Mouse (Mus musculus) E14TG2a.4 (cell line): ENCODE measurements around the gene Adamts6.

Source experiments
- H3K27me3 ChIP-seq: 2 replicates; pipeline ENCODE4 v1.6.1; 2014; ENCODE audit warnings: low read length, control low read depth; ENCODE audit not compliant: insufficient read depth
- H3K36me3 ChIP-seq: 2 replicates; pipeline ENCODE4 v1.6.1; 2014; ENCODE audit warnings: low read length, control low read depth; ENCODE audit not compliant: insufficient read depth
- H3K4me1 ChIP-seq: replicated peaks from 2 replicates; pipeline ENCODE4 v1.6.1; 2014; ENCODE audit warnings: low read depth, low read length, control low read depth
- H3K4me3 ChIP-seq: replicated peaks from 2 replicates; pipeline ENCODE4 v1.5.1; 2014; ENCODE audit warnings: mild to moderate bottlenecking, low read length
- H3K9me3 ChIP-seq: 2 replicates; pipeline ENCODE4 v1.6.1; 2014; ENCODE audit warnings: low read length, control low read depth
- CTCF ChIP-seq: conservative IDR thresholded peaks from 2 replicates; pipeline ENCODE4 v1.5.1; 2014; ENCODE audit warnings: low read length
- NANOG ChIP-seq: IDR thresholded peaks from 2 replicates; pipeline ENCODE4 v1.6.1; 2014; ENCODE audit warnings: borderline replicate concordance, low read length, mixed read lengths
- POU5F1 ChIP-seq: IDR thresholded peaks from 2 replicates; pipeline ENCODE4 v1.6.1; 2014; ENCODE audit warnings: low read length, borderline replicate concordance

The Adamts6 gene

GRCm38 (mm10) chr13:104499116-104500040 is 211.7 kb downstream of the Adamts6 start:
- H3K9me3 ChIP-seq, result no peaks in the 10 kb centered on the region
- TF ChIP-seq POU5F1 (no peak), CTCF (no peak), NANOG (no peak)

DNA sequence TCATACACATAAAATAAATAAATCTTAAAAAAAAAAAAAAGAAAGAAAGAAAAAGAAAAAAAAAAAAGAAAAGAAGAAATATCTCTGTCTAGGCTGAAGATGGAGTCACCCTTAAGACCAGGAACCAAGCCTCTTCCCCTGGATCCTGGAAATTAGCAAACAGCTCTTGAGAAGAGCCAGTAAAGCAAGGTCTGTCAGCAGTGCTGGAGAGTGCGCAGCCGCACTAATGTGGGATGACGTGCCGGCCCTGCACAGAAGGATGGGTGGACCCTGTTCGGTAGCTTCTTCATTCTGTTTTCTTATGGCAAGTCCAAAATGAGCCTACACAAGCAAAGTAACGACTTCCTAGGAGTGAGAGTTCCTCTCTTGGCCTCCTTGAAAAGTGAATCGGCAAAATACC is 214.8 kb downstream of the Adamts6 start:
- H3K36me3 ChIP-seq, result no peaks in the 10 kb centered on the region
- no peak for TF ChIP-seq CTCF
- TF ChIP-seq POU5F1, result no peak
- TF ChIP-seq NANOG, result no peak
- H3K9me3 ChIP-seq, result no peaks in the 10 kb centered on the region
- no peaks in the 10 kb centered on the region for H3K4me1 ChIP-seq
- no peaks in the 10 kb centered on the region for H3K27me3 ChIP-seq
- H3K4me3 ChIP-seq, result no peak overlapping the region

More at GRCm38 (mm10) chr13:104499116-104500040, 211.7 kb downstream of the Adamts6 start:
- no peaks in the 10 kb centered on the region for H3K27me3 ChIP-seq
- H3K36me3 ChIP-seq, result no peaks in the 10 kb centered on the region
- H3K4me1 ChIP-seq, result no peaks in the 10 kb centered on the region
- no peak overlapping the region for H3K4me3 ChIP-seq

- no peaks in the 10 kb centered on the region for H3K36me3 ChIP-seq
- no peaks in the 10 kb centered on the region for H3K4me1 ChIP-seq
- no peak overlapping the region for H3K4me3 ChIP-seq
- no peaks in the 10 kb centered on the region for H3K27me3 ChIP-seq
- H3K9me3 ChIP-seq, result no peaks in the 10 kb centered on the region
- TF ChIP-seq CTCF, result no peak
- TF ChIP-seq POU5F1, result no peak
- no peak for TF ChIP-seq NANOG
Observed at GRCm38 (mm10) chr13:104504043-104504442, 216.4 kb downstream of the Adamts6 start.

DNA sequence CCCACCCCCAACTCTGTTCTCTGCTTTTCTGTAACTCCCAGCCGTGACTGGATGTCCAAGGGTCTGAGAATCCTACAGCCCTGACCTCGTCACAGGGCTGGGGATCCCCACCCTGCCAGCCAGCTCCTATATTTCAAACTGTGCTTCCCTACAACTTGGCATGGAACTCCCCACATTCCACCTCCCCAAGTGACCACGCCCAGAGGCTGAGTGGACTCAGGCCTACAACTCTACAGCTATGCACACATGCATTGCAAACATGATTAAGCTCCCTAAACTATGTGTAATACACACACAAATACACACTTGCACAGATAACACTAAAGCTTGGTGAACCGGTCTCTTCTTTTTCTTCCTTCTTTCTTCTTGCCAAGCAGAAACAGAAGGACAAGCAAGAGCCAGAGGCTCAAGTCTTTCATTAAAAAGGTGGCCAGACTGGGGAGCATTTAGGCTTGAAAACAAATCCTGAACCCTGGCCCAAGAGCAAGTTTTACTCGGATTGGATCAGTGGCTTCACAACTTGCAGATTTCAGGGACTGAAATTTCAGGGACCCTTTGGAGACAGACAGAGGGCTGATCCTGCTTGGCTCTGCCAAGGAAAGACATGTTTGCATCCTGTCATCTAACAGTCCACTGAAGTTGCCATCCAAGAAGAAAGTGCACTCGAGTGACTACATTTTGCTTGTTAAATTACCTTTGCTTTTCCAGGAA is 218.7 kb downstream of the Adamts6 start:
- Histone ChIP-seq H3K9me3 (no peaks in the 10 kb centered on the region), H3K27me3 (0 out of 2 replicates have a peak, but pooled peaks cover 9% of the 10 kb centered on the region), H3K4me3 (no peak overlapping the region), H3K4me1 (no peaks in the 10 kb centered on the region), H3K36me3 (no peaks in the 10 kb centered on the region)
- TF ChIP-seq POU5F1 (no peak), CTCF (no peak), NANOG (no peak)

- Histone ChIP-seq H3K36me3 (no peaks in the 10 kb centered on the region), H3K4me3 (no peak overlapping the region), H3K27me3 (peaks cover 12% of the 10 kb centered on the region; the same call in 1 of the 2 replicates), H3K4me1 (no peaks in the 10 kb centered on the region), H3K9me3 (no peaks in the 10 kb centered on the region)
- TF ChIP-seq NANOG (no peak), CTCF (no peak), POU5F1 (no peak)
Observed at GRCm38 (mm10) chr13:104507671-104508070, 220.0 kb downstream of the Adamts6 start.

- H3K36me3 ChIP-seq, result no peaks in the 10 kb centered on the region
- TF ChIP-seq POU5F1 (no peak), CTCF (no peak), NANOG (no peak)
- no peaks in the 10 kb centered on the region for H3K9me3 ChIP-seq
- no peaks in the 10 kb centered on the region for H3K4me1 ChIP-seq
- no peak overlapping the region for H3K4me3 ChIP-seq
- peaks cover 12% of the 10 kb centered on the region; the same call in 1 of the 2 replicates for H3K27me3 ChIP-seq
Observed at GRCm38 (mm10) chr13:104509561-104510493, 222.2 kb downstream of the Adamts6 start.

GRCm38 (mm10) chr13:104510766-104511165 is 223.1 kb downstream of the Adamts6 start:
- no peaks in the 10 kb centered on the region for H3K36me3 ChIP-seq
- no peaks in the 10 kb centered on the region for H3K9me3 ChIP-seq
- no peak overlapping the region for H3K4me3 ChIP-seq
- no peak for TF ChIP-seq NANOG
- no peak for TF ChIP-seq CTCF
- no peak for TF ChIP-seq POU5F1
- H3K27me3 ChIP-seq, result peaks cover 12% of the 10 kb centered on the region; the same call in 1 of the 2 replicates
- H3K4me1 ChIP-seq, result no peaks in the 10 kb centered on the region

DNA sequence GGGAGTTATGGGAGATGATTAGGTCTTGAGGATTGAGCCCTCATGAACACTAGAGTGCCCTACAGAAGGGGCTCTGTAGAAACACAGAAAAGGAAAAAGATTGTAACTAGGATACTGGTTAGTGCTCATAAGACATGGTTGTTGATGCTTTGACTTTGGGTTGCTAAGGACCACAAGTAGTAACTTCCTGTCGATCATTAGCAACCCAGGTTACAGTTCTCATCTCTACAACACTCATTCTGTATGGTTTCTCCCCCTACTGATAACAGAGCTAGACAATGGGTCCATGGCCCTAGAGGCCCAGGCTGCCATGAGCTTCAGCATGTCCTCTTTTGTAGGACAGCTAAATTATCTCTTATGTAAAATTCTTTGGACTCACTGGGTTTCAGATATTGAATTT is 227.4 kb downstream of the Adamts6 start:
- Histone ChIP-seq H3K4me1 (peaks cover 17% of the 10 kb centered on the region), H3K4me3 (no peak overlapping the region), H3K9me3 (peaks cover 3% of the 10 kb centered on the region), H3K27me3 (peaks cover 6% of the 10 kb centered on the region; the same call in 1 of the 2 replicates), H3K36me3 (no peaks in the 10 kb centered on the region)
- TF ChIP-seq CTCF (no peak), POU5F1 (no peak), NANOG (no peak)
